Mouse (Mus musculus) gastrocnemius, postnatal 10 days (tissue): ENCODE measurements around the gene Rad51. TPM values are rescaled to one million over a fixed set of nuclear protein-coding genes. Genes with fewer than 3 reads are reported as not detected.

Source experiments
- DNase-seq: peaks from one replicate; pipeline ENCODE4 v3.0.0; 2021; ENCODE audit warnings: mixed read lengths
- total RNA-seq, 2 experiments: library from RNA; stranded (reverse); gene quantifications; 2 replicates each; pipeline ENCODE4 v1.2.3; 2021

Gene Rad51
- total RNA-seq, 2 experiments from 2014 or later = 3.7 to 4.0 TPM

GRCm38 (mm10) chr2:119163999-119164398 is 51.4 kb downstream of the Rad51 start:
- DNase-seq = no peak

GRCm38 (mm10) chr2:119165401-119165800 is 52.8 kb downstream of the Rad51 start:
- no peak for DNase-seq

GRCm38 (mm10) chr2:119166901-119167865 is 54.6 kb downstream of the Rad51 start, which contains the start of gene Gchfr:
Gchfr (plus strand) TSS chr2:119167773.
- peak; percentile 54 for DNase-seq

GRCm38 (mm10) chr2:119167866-119168256 is 55.3 kb downstream of the Rad51 start:
- no peak for DNase-seq

GRCm38 (mm10) chr2:119170282-119170681 is 57.7 kb downstream of the Rad51 start:
- no peak for DNase-seq

GRCm38 (mm10) chr2:119171574-119171973 is 59.0 kb downstream of the Rad51 start:
- DNase-seq = no peak

GRCm38 (mm10) chr2:119172446-119172845 is 59.9 kb downstream of the Rad51 start:
- DNase-seq = no peak

GRCm38 (mm10) chr2:119172862-119173576 is 60.4 kb downstream of the Rad51 start:
- peak; percentile 64 for DNase-seq

GRCm38 (mm10) chr2:119173991-119174651 is 61.5 kb downstream of the Rad51 start, which contains the start of gene Gm14137:
Gm14137 (plus strand) TSS chr2:119174509.
- DNase-seq = no peak

- DNase-seq = no peak
Observed at GRCm38 (mm10) chr2:119174866-119175265, 62.3 kb downstream of the Rad51 start.

- no peak for DNase-seq
Observed at GRCm38 (mm10) chr2:119175614-119176013, 63.0 kb downstream of the Rad51 start.

GRCm38 (mm10) chr2:119176761-119177160 is 64.2 kb downstream of the Rad51 start:
- DNase-seq = no peak

GRCm38 (mm10) chr2:119177384-119177939 is 64.9 kb downstream of the Rad51 start:
- no peak for DNase-seq

GRCm38 (mm10) chr2:119182914-119183313 is 70.3 kb downstream of the Rad51 start:
- no peak for DNase-seq

- peak; percentile 92 for DNase-seq
Observed at GRCm38 (mm10) chr2:119189029-119189710, 76.6 kb downstream of the Rad51 start.

GRCm38 (mm10) chr2:119190969-119191368 is 78.4 kb downstream of the Rad51 start:
- DNase-seq = no peak

GRCm38 (mm10) chr2:119194140-119194539 is 81.5 kb downstream of the Rad51 start:
- peak; percentile 48 for DNase-seq

GRCm38 (mm10) chr2:119196316-119197108 is 83.9 kb downstream of the Rad51 start:
- no peak for DNase-seq
